Mouse (Mus musculus) intestine, postnatal 0 days (tissue): Measurements from ENCODE around the gene 1810010H24Rik. TPM values are rescaled to one million over a fixed set of nuclear protein-coding genes. Genes with fewer than 3 reads are reported as not detected.

ENCODE experiments used
- ATAC-seq: fragments of 200-750 bp; cut with Nextera tagmentation; 2 replicates; pipeline ENCODE4 v1.8.0; 2017; ENCODE audit warnings: mild to moderate bottlenecking, moderate TSS enrichment, moderate library complexity
- H3K27ac ChIP-seq: fragments of 300-500 bp; sonication (generic); 2 replicates; pipeline ENCODE4 v1.5.1; 2014; ENCODE audit warnings: mild to moderate bottlenecking, low read depth, low read length, moderate library complexity
- H3K27me3 ChIP-seq: fragments of 300-500 bp; sonication (generic); replicated peaks from 2 replicates; pipeline ENCODE4 v1.6.1; 2014; ENCODE audit warnings: low read length, mixed read lengths; ENCODE audit not compliant: control insufficient read depth, insufficient read depth
- H3K36me3 ChIP-seq: fragments of 300-500 bp; sonication (generic); 2 replicates; pipeline ENCODE4 v1.6.1; 2014; ENCODE audit warnings: mild to moderate bottlenecking, moderate library complexity; ENCODE audit not compliant: control insufficient read depth, insufficient read depth
- H3K4me1 ChIP-seq: fragments of 300-500 bp; sonication (generic); replicated peaks from 2 replicates; pipeline ENCODE4 v1.6.1; 2014; ENCODE audit warnings: antibody characterized with exemption, low read length, mixed read lengths; ENCODE audit not compliant: control insufficient read depth, insufficient read depth
- H3K4me2 ChIP-seq: fragments of 300-500 bp; sonication (generic); replicated peaks from 2 replicates; pipeline ENCODE4 v1.6.1; 2014; ENCODE audit warnings: low read depth, mild to moderate bottlenecking, moderate library complexity
- H3K4me3 ChIP-seq: fragments of 300-500 bp; sonication (generic); 2 replicates; pipeline ENCODE4 v1.5.1; 2014; ENCODE audit warnings: low read depth, low read length
- H3K9ac ChIP-seq: fragments of 300-500 bp; sonication (generic); 2 replicates; pipeline ENCODE4 v1.6.1; 2014; ENCODE audit warnings: mild to moderate bottlenecking, low read depth, low read length
- H3K9me3 ChIP-seq: fragments of 300-500 bp; sonication (generic); 2 replicates; pipeline ENCODE4 v1.6.1; 2016; ENCODE audit warnings: mixed run types; ENCODE audit not compliant: control insufficient read depth
- CTCF ChIP-seq: sonication (generic); IDR thresholded peaks from 2 replicates; pipeline ENCODE4 v1.5.1; 2016; ENCODE audit warnings: low read depth, mild to moderate bottlenecking, control low read depth, antibody characterized with exemption, moderate library complexity
- WGBS: fragments of 180-500 bp; shearing (Covaris S2); extraction: QIAGEN DNeasy Blood & Tissue Kit; methylation state at CpG from one replicate; pipeline ENCODE4 v1.1.7; 2014; 5-methylcytosine and 5-hydroxymethylcytosine counted together
- polyA plus RNA-seq: library from polyadenylated mRNA; unstranded; fragments of >200 nt; fragmentation: Nextera tagmentation; extraction: Ambion mirVana; gene quantifications from 2 replicates; pipeline ENCODE4 v1.2.1, GENCODE M21; 2015

The 1810010H24Rik gene
- polyA plus RNA-seq, 1 experiment from 2014 or later, result 9.9 TPM

- WGBS, result 82% methylated on average over 10 of the region's 10 CpGs
- ATAC-seq, result no peak
- H3K27ac ChIP-seq, result no peak overlapping the region
Observed at GRCm38 (mm10) chr11:107034085-107034810, 8.8 kb downstream of the 1810010H24Rik start.

DNA sequence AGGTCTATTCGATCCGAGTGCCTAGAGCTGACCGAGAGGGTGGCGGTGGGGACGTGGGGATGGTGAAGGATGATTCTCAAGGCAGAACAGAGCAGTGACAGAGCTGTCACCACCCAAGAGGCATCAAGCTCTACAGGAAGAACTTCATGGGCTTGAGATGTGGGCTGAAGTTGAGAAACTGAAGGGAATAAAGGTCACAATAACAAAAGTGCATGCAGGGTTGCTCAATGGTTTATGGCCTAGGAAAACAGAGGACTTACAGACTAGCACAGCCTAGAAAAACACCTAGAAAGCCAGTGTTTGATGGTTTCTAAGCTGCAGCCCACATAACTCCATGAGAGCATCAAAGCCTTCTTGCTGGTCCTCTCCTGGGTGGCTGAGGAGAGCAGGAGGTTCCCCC lies 13.9 kb downstream of the 1810010H24Rik start:
- peaks cover 59% of the 10 kb centered on the region for H3K36me3 ChIP-seq
- 96% methylated on average over 5 of the region's 5 CpGs for WGBS

More at GRCm38 (mm10) chr11:107034085-107034810, 8.8 kb downstream of the 1810010H24Rik start:
- H3K9me3 ChIP-seq, result no peaks in the 10 kb centered on the region
- peaks cover 27% of the 10 kb centered on the region for H3K36me3 ChIP-seq
- H3K27me3 ChIP-seq, result no peaks in the 10 kb centered on the region
- no peaks in the 10 kb centered on the region for H3K4me1 ChIP-seq
- H3K4me2 ChIP-seq, result no peak overlapping the region
- H3K9ac ChIP-seq, result no peak overlapping the region
- TF ChIP-seq CTCF, result no peak
- H3K4me3 ChIP-seq, result no peak overlapping the region

GRCm38 (mm10) chr11:107041396-107041795 lies 15.9 kb downstream of the 1810010H24Rik start:
- Histone ChIP-seq H3K9ac (no peak overlapping the region), H3K36me3 (peaks cover 68% of the 10 kb centered on the region), H3K4me2 (no peak overlapping the region), H3K4me3 (no peak overlapping the region), H3K27ac (no peak overlapping the region), H3K27me3 (no peaks in the 10 kb centered on the region), H3K4me1 (no peaks in the 10 kb centered on the region), H3K9me3 (no peaks in the 10 kb centered on the region)
- WGBS, result 91% methylated on average over 3 of the region's 3 CpGs
- ATAC-seq, result no peak
- TF ChIP-seq CTCF, result no peak

More for the DNA sequence above, 13.9 kb downstream of the 1810010H24Rik start:
- Histone ChIP-seq H3K27me3 (no peaks in the 10 kb centered on the region), H3K4me3 (no peak overlapping the region), H3K27ac (no peak overlapping the region), H3K9ac (no peak overlapping the region), H3K4me1 (no peaks in the 10 kb centered on the region), H3K9me3 (no peaks in the 10 kb centered on the region), H3K4me2 (no peak overlapping the region)
- ATAC-seq, result peak; percentile 43; the same call in 1 of the 2 replicates
- no peak for TF ChIP-seq CTCF

DNA sequence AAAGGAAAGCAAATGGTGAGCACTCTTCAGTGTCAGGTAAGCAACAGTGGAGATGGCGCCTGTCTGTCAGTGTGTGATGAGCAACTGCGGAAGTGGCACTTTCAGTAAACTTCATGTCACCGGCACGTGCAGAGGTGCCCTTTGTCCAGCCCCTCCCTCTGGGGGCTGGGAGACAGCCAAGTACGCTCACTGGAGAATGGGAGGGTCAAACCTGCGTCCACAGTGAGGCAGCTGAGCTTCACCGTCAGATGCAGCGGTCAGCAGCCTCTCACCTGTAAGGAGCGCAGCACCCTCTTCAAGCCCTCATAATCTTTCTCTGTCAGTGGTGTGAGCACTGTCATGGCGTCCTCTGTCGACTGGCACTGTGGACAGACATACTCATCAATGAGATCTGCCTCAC lies 17.9 kb downstream of the 1810010H24Rik start:
- H3K4me3 ChIP-seq, result no peak overlapping the region
- H3K4me2 ChIP-seq, result no peak overlapping the region
- peaks cover 72% of the 10 kb centered on the region for H3K36me3 ChIP-seq
- H3K27ac ChIP-seq, result no peak overlapping the region
- H3K9me3 ChIP-seq, result no peaks in the 10 kb centered on the region
- 71% methylated on average over 11 of the region's 11 CpGs for WGBS
- no peaks in the 10 kb centered on the region for H3K27me3 ChIP-seq
- H3K9ac ChIP-seq, result no peak overlapping the region
- TF ChIP-seq CTCF, result no peak
- ATAC-seq, result no peak
- H3K4me1 ChIP-seq, result no peaks in the 10 kb centered on the region

- H3K9me3 ChIP-seq, result no peaks in the 10 kb centered on the region
- H3K36me3 ChIP-seq, result peaks cover 65% of the 10 kb centered on the region
- H3K27ac ChIP-seq, result peak overlapping the region; percentile 11; the same call in 1 of the 2 replicates
- no peak overlapping the region for H3K9ac ChIP-seq
- H3K27me3 ChIP-seq, result no peaks in the 10 kb centered on the region
- TF ChIP-seq CTCF, result peak; percentile 90
- no peak overlapping the region for H3K4me3 ChIP-seq
- H3K4me1 ChIP-seq, result no peaks in the 10 kb centered on the region
- H3K4me2 ChIP-seq, result no peak overlapping the region
- peak; percentile 68 for ATAC-seq
- 31% methylated on average over 5 of the region's 5 CpGs for WGBS
Observed at GRCm38 (mm10) chr11:107044321-107044720, 18.8 kb downstream of the 1810010H24Rik start.

GRCm38 (mm10) chr11:107045546-107045945 lies 20.1 kb downstream of the 1810010H24Rik start:
- 90% methylated on average over 4 of the region's 4 CpGs for WGBS
- no peak for ATAC-seq
- Histone ChIP-seq H3K9ac (no peak overlapping the region), H3K9me3 (no peaks in the 10 kb centered on the region), H3K4me3 (no peak overlapping the region), H3K27ac (no peak overlapping the region), H3K4me1 (no peaks in the 10 kb centered on the region), H3K27me3 (no peaks in the 10 kb centered on the region), H3K4me2 (no peak overlapping the region), H3K36me3 (peaks cover 62% of the 10 kb centered on the region)
- no peak for TF ChIP-seq CTCF
